Mouse (Mus musculus) layer of hippocampus, adult 9-10 months (tissue): Measurements from ENCODE around the gene Bcl2l12.

Experiments
- DNase-seq: peaks from one replicate; pipeline ENCODE4 v3.0.0; 2022; ENCODE audit warnings: low spot score

Bcl2l12 gene

DNA sequence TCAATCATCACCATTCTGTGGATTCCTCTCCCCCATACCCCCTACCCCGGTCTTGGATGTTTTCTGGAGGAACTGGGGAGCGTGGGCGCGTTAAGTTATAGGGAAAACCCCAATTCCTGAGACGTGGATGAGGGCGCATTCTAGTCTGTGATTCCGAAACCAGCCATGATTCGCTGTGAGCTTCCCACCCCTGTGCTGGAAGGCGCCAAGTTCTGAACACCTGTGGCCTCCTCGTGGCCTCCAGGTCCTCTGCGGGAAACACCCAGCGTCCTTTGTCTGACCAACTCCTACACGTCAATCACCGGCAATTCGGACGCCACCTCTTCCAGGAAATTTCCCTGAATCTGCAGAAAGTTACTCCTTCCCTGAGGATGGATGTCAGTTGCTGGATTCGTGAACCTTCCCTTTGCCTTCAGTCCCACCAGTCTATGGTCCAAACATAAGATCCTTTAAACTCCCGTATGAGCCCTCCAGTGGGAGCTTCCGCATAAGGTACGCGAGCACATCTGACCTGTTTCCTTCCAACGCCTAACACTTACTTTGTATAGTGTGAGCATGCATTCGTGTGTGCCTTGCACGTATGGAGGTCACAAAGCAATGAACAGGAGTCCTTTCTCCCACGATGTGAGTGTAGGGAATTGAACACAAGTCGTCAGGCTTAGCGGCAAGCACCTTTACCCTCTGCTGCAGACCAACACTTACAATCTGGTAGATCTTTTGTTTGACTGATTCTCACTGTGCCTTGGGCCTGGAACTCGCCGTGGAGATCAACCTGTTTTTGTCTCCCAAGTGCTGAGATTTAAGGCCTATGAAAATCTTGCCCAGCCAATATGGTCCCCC is 11.4 kb downstream of the Bcl2l12 start:
- no peak for DNase-seq

DNA sequence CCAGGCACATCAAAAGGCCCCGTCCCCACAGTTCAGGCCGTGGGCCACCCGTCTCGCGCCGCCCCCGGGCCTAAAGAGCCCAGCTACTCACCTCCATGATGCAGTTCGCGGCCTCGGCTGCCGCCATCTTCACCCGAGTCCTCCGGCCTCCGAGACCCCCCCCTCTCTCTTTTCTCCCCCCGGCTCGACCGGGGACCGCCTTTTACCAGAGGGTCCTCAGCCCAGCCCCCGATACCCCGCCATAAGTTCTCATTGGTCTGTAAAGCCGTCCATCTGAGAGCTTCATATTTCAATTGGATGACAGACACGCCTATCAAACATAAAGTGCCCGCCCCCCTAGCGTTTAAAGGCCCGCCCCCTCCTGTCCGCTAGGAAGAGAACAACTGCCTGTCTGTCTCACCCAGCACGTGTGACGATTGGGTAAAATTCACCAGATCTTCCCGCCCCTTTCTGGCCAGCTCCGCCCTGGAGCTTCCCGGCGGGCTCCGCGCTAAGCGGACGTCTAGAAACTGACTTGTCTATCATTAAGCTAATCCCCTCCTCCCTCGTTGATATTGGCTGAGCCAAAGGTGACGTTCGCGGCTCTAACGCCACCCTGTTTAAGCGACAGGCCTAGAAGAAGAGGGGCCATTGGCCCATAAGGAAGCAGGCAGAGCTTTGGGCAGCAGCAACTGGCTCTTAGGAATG is 12.2 kb downstream of the Bcl2l12 start, which contains the start of gene Prmt1:
Gene Prmt1, minus strand, starts transcription at position 377 of the 687 bp plus-strand sequence.
- DNase-seq = peak; percentile 97

DNA sequence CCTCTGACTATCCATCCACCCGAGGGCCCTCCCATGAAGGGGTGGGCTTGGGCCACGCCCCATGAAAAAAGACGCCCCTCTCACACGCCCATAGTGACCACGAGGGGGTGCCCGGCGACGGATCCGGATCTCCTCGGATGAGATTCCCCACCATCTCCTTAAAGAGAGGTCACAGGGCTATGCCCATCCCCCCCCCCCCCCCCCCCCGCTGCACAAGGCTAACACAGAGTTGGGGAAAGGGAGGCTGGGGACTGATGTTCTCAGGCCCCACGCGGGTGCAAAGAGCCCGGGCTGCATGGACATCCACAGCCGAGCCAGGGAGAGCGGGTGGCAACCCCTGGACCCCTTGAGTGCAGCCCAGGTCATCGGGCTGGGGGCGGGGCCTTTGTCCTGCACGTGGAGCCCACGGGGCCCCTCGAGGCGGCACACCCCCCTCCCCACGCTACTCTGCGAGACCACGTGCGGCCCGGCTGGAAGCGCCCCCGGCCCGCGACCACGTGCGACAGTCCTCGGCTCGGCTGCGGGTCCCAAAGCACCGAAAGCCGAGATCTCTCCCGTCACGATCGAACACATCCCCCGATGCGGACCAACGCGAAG is 12.8 kb downstream of the Bcl2l12 start:
- no peak for DNase-seq

DNA sequence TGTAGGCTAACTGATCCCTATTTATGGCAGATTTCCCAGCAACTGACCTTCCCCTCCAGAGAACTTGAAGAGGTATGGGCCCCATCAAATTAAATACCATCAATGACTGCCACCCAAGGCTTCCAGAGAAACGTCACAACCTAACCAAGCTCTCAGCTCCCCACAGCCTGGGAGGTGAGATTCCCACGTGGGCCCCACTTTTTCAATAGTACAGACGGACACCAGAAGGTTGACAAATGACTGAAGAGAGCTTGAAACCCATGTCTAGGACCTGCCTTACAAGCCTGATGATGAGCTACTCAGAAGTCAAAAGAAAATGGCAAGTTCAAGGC is 13.7 kb downstream of the Bcl2l12 start:
- no peak for DNase-seq

DNA sequence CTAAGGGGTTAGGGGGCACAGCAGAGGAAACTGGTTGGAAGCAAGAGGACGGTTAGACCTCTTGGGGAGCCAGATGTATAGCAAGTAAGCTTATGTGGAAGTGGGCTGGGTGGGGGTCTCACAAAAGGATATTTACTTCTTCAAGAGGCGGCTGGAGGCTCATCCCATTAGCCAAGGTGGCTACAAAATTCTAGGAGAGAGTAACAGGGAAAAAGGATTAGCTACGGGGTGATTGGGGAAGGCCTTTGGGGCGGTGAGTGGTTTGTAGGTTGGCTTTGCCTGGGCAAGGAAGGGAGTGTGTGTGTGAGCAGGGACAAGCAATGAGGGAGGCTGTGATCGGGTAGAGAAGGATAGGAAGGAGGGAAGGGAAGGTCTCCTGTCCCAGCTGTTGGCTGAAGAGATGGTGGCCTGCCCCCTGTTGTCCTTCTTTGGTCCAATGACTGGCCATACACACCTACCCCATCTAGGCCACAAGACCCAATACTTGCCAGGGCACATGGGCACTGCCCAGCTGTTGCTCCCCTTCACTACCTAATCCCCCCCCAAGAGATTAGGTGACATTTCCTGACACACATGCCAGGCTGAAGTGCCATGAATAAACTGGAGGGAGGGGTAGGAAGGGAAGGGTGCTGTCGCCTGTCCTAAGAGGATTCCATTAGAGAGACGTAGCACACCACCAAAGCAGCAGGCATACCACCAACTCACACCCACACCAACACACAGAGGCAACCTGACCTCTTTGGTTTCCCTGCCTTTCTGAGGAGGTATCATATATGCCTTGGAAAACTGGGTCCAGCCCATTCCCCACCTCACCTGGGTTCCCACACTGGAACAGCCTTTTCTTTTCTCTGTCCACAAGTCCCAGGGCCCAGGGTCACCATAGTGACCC is 14.3 kb downstream of the Bcl2l12 start:
- no peak for DNase-seq

DNA sequence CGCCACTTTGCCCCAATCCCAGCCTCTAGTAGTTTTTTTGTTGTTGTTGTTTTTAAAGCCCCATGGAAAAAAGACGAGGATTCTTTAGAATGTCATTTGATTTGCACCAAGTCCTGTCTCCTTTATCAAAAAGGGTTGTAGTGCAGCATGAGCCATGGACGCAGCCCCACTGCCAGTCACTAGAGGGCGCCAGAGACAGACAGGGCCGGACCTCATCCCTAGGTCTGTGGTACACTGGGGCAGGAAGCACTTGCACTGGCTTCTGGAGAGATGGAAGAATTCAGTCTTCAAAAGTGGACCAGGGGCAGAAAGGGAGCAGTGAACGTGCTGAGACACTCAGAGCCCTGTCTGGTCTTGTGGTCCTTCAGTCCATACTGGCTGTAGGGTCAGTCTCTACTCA is 15.4 kb downstream of the Bcl2l12 start:
- DNase-seq = peak; percentile 82

DNA sequence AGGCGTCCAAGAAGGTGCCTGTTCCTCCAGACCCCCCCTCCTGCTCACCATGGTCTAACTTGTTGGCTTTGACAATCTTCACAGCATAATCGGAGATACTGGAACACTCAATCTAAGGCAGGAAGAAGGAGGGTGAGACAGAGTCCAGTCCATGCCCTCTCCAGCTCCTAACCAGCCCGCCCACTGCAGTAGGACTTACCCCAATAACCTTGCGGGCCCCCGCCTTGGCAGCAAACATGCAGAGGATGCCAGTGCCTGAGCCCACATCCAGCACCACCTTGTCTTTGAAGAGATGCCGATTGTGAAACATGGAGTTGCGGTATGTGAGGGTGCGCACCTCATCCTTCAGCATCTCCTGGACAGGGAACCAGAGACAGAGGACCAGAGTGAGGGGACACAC is 17.0 kb downstream of the Bcl2l12 start:
- DNase-seq = no peak

DNA sequence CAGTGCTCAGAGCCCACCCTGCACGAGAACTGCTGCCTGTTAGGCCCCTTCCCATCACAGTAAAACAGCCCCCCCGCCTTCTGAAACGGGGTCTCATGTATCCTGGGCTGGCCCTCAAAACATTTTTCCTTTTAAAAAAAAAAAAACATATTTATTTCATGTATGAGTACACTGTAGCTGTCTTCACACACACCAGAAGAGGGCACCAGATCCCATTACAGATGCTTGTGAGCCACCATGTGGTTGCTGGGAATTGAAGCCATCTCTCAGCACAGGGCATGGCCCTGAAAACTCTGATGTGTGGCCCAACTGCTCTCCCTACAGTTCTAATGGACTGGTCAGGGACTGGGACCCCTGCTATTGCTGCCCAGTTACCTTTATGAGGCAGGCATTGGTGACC is 20.2 kb downstream of the Bcl2l12 start:
- no peak for DNase-seq

DNA sequence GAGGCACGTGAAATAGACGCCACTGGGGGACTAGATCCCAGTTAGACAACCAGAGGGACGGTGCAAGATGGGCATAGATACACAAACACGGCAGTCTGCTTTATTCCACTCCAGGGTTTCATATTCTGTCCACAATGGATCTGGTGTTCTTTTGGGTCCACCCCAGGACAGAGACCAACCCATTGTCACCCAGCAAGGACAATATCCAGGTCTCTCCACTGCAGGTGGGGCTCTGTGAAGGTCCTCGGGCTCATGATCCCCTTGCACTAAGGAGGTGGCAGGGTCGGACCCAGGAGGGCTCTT is 23.4 kb downstream of the Bcl2l12 start:
- no peak for DNase-seq

DNA sequence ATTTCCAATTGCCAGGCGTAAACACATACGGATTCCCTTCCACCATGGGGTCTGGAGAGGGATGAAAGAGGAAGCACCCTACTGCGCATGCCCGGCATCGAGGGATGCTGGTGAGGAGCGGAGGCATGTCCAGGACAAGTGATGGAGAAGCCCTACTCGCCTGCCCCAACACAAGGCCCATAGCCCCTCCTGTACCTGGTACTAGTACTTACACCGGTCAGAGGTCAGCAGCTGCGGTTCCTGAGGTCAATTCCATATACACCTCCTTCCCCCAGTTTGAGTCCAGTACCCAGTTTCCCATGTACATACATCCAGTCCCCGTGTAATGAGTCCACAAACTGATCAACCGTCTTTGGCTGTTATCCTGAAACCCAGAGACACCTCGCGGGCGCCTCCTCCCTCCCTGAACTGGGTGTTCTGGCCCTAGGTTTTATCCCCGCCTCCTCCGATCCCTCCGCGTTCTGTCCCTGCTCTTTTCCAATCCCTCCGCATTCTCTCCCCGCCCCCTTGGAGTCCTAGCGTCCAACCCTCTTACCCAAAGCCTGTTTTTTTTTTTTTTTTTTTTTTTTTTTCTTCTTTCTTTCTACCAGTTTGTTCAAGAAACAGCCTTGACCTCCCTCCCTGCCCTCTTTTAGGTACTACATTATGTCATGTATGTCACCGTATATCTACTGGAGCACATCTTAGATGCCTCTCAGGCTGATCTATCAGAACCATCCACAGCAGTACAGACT is 24.0 kb downstream of the Bcl2l12 start, which contains the start of gene Cpt1c:
Gene Cpt1c, minus strand, starts transcription at position 469 of the 734 bp plus-strand sequence.
- peak; percentile 72 for DNase-seq

DNA sequence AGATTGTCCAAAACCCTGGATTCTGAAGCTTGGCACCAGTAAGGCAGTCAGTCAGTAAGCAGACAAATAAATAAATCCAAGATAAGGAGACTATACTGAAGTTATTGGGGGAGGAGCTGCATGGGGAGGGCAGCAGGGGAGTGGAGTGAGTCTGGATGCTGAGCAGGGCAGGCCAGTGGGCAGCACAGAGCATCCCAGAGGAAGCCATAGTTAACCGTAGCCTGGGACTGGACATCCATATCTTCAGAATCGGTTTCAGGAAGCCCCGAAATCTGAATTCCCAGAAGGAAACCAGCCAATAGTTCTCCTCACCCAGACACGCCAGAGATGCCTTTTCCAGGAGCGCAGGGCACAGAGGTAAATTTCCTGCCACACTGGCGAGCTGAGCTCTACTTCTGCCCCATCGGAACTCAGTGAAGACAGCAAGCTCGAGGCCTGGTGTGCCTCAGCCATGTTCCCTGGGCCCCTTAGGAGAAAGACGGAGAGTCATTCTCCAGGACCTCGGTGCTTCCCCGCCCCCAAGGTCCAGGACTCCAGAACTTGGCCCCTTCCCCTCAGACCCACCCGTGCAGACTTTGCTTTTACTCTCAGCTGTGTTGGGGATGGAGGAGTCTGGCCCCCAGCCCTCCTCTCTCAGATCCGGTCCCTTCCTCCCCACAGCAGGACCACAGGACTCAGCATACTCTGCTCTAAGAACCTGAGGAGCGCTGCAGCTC is 24.9 kb downstream of the Bcl2l12 start:
- no peak for DNase-seq

DNA sequence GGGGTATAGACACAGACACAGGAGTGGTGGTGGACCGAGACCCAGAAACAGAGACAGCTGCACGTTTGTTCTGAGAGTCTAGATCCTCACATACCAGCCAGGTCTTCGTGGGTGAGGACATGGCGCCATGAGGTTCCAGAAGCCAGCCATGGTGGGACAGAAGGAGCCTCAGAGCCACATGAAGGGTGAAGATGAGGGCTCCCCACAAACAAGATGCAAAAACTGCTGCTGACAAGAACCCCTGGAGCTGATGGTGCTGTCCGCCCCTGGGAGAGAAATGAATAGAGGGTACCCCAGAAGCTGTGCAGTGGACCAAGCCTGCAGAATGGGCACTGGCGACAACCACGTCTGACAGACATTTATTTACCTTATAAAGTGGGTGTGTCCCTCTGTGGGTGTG is 27.4 kb downstream of the Bcl2l12 start:
- no peak for DNase-seq

DNA sequence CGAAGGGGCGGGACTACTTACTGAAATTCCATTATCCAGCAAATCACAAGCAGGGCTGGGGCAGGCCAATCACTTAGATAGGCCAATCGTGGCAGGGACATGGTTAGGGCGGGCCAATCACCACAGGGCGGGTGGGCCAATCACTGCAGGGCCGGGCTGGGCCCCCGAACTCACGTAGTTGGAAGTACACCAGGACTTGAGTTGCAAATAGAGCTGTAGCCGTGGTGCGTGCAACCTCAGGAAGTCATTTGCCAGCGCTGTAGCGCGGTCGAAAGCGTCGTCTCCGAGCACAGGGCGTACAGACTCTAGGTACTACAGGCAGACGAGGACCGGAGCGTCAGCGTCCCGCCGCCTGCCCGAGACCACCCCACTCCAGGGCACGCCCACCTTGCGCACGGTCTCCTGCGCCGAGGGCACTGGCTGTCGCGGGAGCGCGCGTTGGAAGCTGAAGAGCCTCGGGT is 28.3 kb downstream of the Bcl2l12 start:
- DNase-seq = no peak

DNA sequence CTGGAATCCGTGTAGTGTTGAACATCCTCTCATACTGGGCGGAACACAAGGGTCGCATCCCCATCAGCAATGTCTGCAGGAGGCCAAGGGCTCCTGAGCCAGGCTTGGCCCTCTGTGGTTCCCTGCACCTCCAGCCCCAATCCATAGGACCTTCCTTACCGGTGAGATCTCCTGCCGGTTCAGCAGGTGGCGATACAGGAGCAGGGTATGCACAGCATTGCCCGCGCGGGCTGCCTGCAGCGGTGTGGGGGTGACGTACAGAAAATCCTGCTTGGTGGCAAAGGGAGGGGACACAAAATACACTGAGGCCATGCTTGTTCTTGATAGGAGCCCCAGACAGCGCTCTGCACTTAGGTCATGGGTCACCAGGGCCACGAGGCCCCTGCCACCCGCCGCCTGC is 31.9 kb downstream of the Bcl2l12 start:
- DNase-seq = no peak

DNA sequence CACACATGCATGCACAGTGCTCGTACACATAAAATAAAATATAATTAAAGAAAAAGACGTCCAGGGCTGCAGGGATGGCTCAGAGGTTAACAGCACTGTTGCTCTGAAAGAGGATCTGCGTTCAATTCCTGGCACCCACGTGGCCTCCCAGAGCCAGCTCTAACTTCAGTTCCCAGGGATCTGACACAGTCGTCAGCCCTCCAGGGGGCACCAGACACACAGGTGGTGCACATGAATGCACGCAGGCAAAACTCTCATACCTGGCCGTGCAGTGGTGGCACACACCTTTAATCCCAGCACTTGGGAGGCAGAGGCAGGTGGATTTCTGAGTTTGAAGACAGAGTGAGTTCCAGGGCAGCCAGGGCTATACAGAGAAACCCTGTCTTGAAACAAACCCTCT is 32.5 kb downstream of the Bcl2l12 start:
- no peak for DNase-seq

DNA sequence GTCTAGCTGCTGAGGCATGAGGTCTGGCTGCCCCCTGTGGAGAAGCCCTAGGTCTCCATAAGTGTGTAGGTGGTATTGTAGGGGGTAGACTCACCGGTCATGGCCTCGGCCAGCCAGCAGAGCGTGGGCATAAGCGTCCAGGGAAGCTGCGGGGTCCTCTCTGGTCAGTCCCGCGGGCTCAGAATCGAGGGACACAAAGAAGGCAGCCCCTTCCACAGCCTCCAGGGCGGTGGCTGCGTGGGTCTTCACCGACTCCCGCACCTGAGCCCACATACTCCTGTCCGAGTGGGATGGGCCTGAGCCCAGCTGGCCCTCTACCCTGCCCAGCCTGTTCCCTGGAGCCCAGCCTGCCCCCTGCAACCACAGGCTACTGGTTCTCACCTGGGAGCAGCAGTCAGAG is 33.5 kb downstream of the Bcl2l12 start:
- no peak for DNase-seq

DNA sequence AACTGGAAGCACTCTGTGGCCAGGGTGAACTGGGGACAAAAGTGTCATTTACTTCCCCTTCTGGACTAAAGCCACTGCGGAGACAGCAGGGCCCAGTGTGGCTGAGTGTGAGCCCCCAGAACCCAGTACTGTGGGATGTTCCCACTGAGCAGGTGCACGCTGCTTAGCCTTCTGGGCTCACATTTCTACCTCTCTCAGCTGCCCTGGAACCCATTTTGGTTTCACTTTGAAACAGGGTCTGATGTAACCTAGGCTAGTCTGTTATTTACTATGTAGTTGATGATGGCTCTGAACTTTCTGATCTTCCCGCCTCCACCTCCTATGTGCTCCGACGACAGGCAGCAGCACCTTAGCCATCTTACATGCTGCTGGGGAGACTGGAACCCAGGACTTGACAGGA is 35.7 kb downstream of the Bcl2l12 start:
- no peak for DNase-seq

DNA sequence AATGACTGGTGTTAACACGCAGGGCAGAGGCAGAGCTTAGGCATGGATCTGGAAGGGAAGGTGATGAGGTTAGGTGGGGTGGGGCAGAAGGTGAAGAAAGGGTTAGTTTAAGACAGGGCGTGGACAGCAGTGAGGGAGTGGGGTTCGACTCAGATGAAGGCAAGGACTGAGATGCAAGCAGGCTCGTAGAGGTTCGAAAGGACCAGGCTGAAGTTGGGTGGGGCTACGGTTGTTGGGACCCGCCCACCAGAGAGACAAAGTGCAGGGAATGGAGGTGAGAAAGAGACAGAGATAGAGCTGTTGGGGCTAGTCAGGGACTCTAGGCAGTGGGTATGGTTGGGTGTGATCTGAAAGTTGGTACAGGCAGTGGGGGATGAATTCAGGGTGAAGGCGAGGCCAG is 36.2 kb downstream of the Bcl2l12 start:
- no peak for DNase-seq

DNA sequence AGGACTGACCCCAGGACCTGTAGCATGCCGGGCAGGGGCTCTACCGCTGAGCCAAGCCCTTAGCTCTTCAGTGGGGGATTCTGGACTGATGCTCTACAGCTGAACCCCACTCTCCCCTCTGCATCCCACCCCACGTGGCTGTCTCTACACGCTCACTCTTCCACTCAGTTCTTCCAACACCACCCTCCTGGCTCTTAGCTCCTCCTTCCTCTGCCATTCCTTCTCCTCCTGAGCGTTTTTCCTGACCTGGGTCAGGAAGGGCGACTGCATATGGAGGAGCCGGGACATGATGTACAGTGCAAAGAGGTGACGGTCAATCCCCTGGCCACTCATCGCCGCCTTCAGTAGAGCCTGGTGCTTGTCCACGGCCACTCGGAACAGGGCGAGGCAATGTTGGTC is 38.0 kb downstream of the Bcl2l12 start:
- no peak for DNase-seq

DNA sequence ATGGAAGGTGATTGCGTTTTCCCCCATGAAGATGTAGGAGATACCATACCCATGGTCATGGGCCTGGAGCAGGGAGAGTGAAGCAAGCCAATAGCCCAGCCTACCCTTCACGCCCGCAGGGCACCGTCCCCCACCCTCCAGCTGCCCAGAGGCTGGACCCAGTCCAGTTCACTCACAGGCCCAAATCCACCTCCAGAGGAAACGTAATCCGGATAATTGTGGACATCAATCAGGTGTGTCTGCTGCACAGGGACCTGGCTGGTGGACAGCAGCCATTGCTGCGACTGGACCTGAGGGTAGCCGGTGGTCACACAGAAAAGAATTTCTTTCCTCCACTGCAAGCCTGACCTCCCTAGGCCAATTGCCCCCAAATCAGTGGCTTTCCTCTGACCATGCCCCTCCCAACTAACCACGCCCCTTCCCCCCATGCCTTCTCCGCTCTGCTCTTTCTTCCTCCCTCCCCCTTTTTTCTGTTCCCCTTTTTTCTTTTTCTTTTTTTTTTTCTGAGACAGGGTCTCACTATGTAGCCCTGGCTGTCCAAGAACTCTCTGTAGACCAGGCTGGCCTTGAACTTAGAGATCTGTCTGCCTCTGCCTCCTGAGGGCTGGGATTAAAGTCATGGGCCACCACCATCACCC is 38.5 kb downstream of the Bcl2l12 start:
- no peak for DNase-seq
